Mouse (Mus musculus) midbrain, embryonic 12.5 days (tissue): ENCODE measurements at regions not wholly inside any gene's neighbourhood (a gene's known extent, or its start where the extent isn't known, plus 50 kb on each side); places are given as distances from the start of the nearest gene placed in this dataset. TPM values are rescaled to one million over a fixed set of nuclear protein-coding genes. Genes with fewer than 3 reads are reported as not detected.

Experiments
- microRNA-seq: library from miRNA; unstranded; fragments of <30 nt; microRNA quantifications from one replicate; pipeline ENCODE4, GENCODE M21; 2017

Small RNA genes lying in the stretch of these regions (microRNA-seq; reads per million reads assigned to microRNA genes)
- gene Gm23263, result not detected
- not detected for gene Gm25399
